21 mouse cellular contexts compared by ENCODE assay signal in genomic region chr19:34198066-34198465, GRCm38 (mm10). TPM values are rescaled to one million over a fixed set of nuclear protein-coding genes. Genes with fewer than 3 reads are reported as not detected.
DNase-seq lines count a peak whose midpoint lies in the region; ATAC-seq and TF ChIP-seq lines count a peak whose summit lies in the region.
"Had no signal": no experiment of that assay in that cellular context is flagged by ENCODE, and none has a peak within 500 bp of the region (broad histone marks: within the 10 kb centered on the region; RNA-seq: fewer than 3 reads in every experiment).

No protein-coding gene starts in this region.

- no peak for ATAC-seq in midbrain, embryonic 11.5 days (ENCODE audit: low FRiP score)
- ATAC-seq in midbrain, embryonic 16.5 days, result no peak
- no peak for ATAC-seq in erythroid progenitor cell, adult 5-6 weeks (replicated peaks; ENCODE audit: low FRiP score, poor library complexity, severe bottlenecking)
- no peak for ATAC-seq in megakaryocyte, adult 5-6 weeks (ENCODE audit: poor library complexity, severe bottlenecking)
- ATAC-seq: forebrain, embryonic 14.5 days had no signal

- no peak overlapping the region for H3K4me3 ChIP-seq in midbrain, embryonic 11.5 days (ENCODE audit: low read depth, low read length)
- no peak overlapping the region for H3K4me3 ChIP-seq in midbrain, embryonic 16.5 days (ENCODE audit: low read depth, low read length)
- no peak overlapping the region for H3K4me3 ChIP-seq in myocyte
- H3K4me3 ChIP-seq: embryonic facial prominence, embryonic 13.5 days; forebrain, embryonic 10.5 days; gastrocnemius, adult 2 months; heart, embryonic 12.5 days; hindbrain, embryonic 10.5 days had no signal

- H3K9me3 ChIP-seq in midbrain, embryonic 11.5 days (ENCODE audit: control insufficient read depth, low read length), result no peaks in the 10 kb centered on the region
- no peaks in the 10 kb centered on the region for H3K9me3 ChIP-seq in midbrain, embryonic 16.5 days (replicated peaks; ENCODE audit: control insufficient read depth, low read length, poor library complexity, severe bottlenecking)
- H3K9me3 ChIP-seq: embryonic facial prominence, embryonic 13.5 days; forebrain, embryonic 10.5 days; heart, embryonic 12.5 days; hindbrain, embryonic 10.5 days had no signal

- 95% methylated on average over 1 of the region's 1 CpGs for WGBS in midbrain, embryonic 11.5 days
- 100% methylated on average over 1 of the region's 1 CpGs for WGBS in midbrain, embryonic 16.5 days

- peaks cover 5% of the 10 kb centered on the region; the same call in 1 of the 2 replicates for H3K27me3 ChIP-seq in midbrain, embryonic 11.5 days (ENCODE audit: control insufficient read depth, insufficient read depth, low read length)
- H3K27me3 ChIP-seq in midbrain, embryonic 16.5 days (ENCODE audit: control insufficient read depth, insufficient read depth, low read depth, low read length), result no peaks in the 10 kb centered on the region
- H3K27me3 ChIP-seq in myocyte (ENCODE audit: control insufficient read depth, insufficient read depth, insufficient read length), result no peaks in the 10 kb centered on the region
- H3K27me3 ChIP-seq: embryonic facial prominence, embryonic 13.5 days; heart, embryonic 12.5 days had no signal

- no peak overlapping the region for H3K4me2 ChIP-seq in midbrain, embryonic 11.5 days
- H3K4me2 ChIP-seq in midbrain, embryonic 16.5 days (ENCODE audit: low read length), result no peak overlapping the region
- peak overlapping the region; percentile 35 for H3K4me2 ChIP-seq in myocyte (ENCODE audit: low read depth)
- H3K4me2 ChIP-seq: embryonic facial prominence, embryonic 13.5 days; heart, embryonic 12.5 days; hindbrain, embryonic 14.5 days had no signal

- TF ChIP-seq POLR2A in myocyte (IDR thresholded peaks at IDR 0.05; ENCODE audit: insufficient read length, low read depth), result no peak

- H3K27ac ChIP-seq in midbrain, embryonic 11.5 days (ENCODE audit: low read depth, low read length), result no peak overlapping the region
- H3K27ac ChIP-seq in midbrain, embryonic 16.5 days (ENCODE audit: low read length), result no peak overlapping the region
- H3K27ac ChIP-seq: embryonic facial prominence, embryonic 13.5 days; forebrain, embryonic 10.5 days; gastrocnemius, adult 2 months; hindbrain, embryonic 10.5 days; hindbrain, embryonic 14.5 days had no signal

- peaks cover 2% of the 10 kb centered on the region; the same call in 1 of the 2 replicates for H3K4me1 ChIP-seq in midbrain, embryonic 11.5 days (ENCODE audit: control insufficient read depth, insufficient read depth, low read length)
- peaks cover 6% of the 10 kb centered on the region; the same call in 1 of the 2 replicates for H3K4me1 ChIP-seq in midbrain, embryonic 16.5 days (ENCODE audit: control insufficient read depth, insufficient read depth, low read length)
- H3K4me1 ChIP-seq: heart, embryonic 12.5 days had no signal

- H3K9ac ChIP-seq in midbrain, embryonic 11.5 days (ENCODE audit: low read length), result no peak overlapping the region
- H3K9ac ChIP-seq in midbrain, embryonic 16.5 days (ENCODE audit: low read depth, low read length), result no peak overlapping the region
- H3K9ac ChIP-seq: embryonic facial prominence, embryonic 13.5 days; heart, embryonic 12.5 days; hindbrain, embryonic 14.5 days had no signal

- peak; percentile 45 for DNase-seq in midbrain, embryonic 11.5 days (ENCODE audit: low spot score, missing footprints)
- DNase-seq in R1 (ENCODE audit: low read depth, low spot score) (peak; percentile 23), liver (no peak)
- DNase-seq: adrenal gland, adult 2 months; cerebellum, adult 18-20 months; cerebellum, adult 9-11 months; cerebellum, postnatal 36 days; gastrocnemius, adult 2 months; gastrocnemius, postnatal 25 days had no signal

- H3K79me2 ChIP-seq in myocyte (ENCODE audit: control insufficient read depth, insufficient read depth), result peaks cover 96% of the 10 kb centered on the region

- no peak overlapping the region for H3ac ChIP-seq in myocyte (ENCODE audit: control insufficient read depth, insufficient read length)

- no peaks in the 10 kb centered on the region for H3K36me3 ChIP-seq in midbrain, embryonic 11.5 days (ENCODE audit: control insufficient read depth, insufficient read depth, low read length)
- no peaks in the 10 kb centered on the region for H3K36me3 ChIP-seq in midbrain, embryonic 16.5 days (ENCODE audit: control insufficient read depth, insufficient read depth, low read length)
- no peaks in the 10 kb centered on the region for H3K36me3 ChIP-seq in myocyte (ENCODE audit: control insufficient read depth, insufficient read depth)
- H3K36me3 ChIP-seq: embryonic facial prominence, embryonic 13.5 days; forebrain, embryonic 10.5 days; heart, embryonic 12.5 days; hindbrain, embryonic 10.5 days had no signal

TF ChIP-seq in myocyte, 11 proteins besides CTCF, POLR2A, EP300 and RAD21:
- no peak for TF ChIP-seq MAX (IDR thresholded peaks at IDR 0.05; ENCODE audit: low read depth)
- no peak for TF ChIP-seq REST (IDR thresholded peaks at IDR 0.05; ENCODE audit: insufficient read depth, insufficient read length)
- no peak for TF ChIP-seq MYOG (IDR thresholded peaks at IDR 0.05; ENCODE audit: control insufficient read depth in 1 of 3, insufficient read depth in 1 of 3, insufficient read length in 2 of 3, low read depth in 2 of 3)
- no peak for TF ChIP-seq MYOD1 (IDR thresholded peaks at IDR 0.05; ENCODE audit: control insufficient read depth in 1 of 3, insufficient read length in 2 of 3, low read depth in 2 of 3)
- no peak for TF ChIP-seq POLR2AphosphoS2 (IDR thresholded peaks at IDR 0.05; ENCODE audit: insufficient read length, low read depth)
- no peak for TF ChIP-seq USF1 (IDR thresholded peaks at IDR 0.05; ENCODE audit: low read depth)
- no peak for TF ChIP-seq SRF (IDR thresholded peaks at IDR 0.05; ENCODE audit: control insufficient read depth, insufficient read length, low read depth)
- TF ChIP-seq CEBPB (IDR thresholded peaks at IDR 0.05; ENCODE audit: insufficient read depth, poor library complexity, severe bottlenecking), result no peak
- no peak for TF ChIP-seq TCF12 (IDR thresholded peaks at IDR 0.05; ENCODE audit: insufficient read depth, poor library complexity, severe bottlenecking)
- TF ChIP-seq TCF3 (IDR thresholded peaks at IDR 0.05; ENCODE audit: insufficient read length, low read depth), result no peak
- no peak for TF ChIP-seq E2F4 (IDR thresholded peaks at IDR 0.05; ENCODE audit: insufficient read depth)
TF ChIP-seq in myocyte: peak in this region for 0.

RNA-seq across cellular contexts. Expression of gene Stambpl1, which starts 6.0 kb away (rescaled TPM):
- polyA plus RNA-seq in midbrain, embryonic 11.5 days (2014; fragmentation: Nextera tagmentation; extraction: Ambion mirVana), result 1.6 and 1.9 TPM in 2 replicates
- polyA plus RNA-seq in midbrain, embryonic 16.5 days (2015; fragmentation: Nextera tagmentation; extraction: Ambion mirVana), result 21.0 and 22.8 TPM in 2 replicates
- polyA plus RNA-seq in myocyte (2012; fragmentation: generic; extraction: Trizol), result 26.9 TPM
- 9.2 and 21.3 TPM in 2 replicates for total RNA-seq in erythroid progenitor cell, adult 5-6 weeks (2015; ENCODE audit: low replicate concordance)
- 2.7 and 7.8 TPM in 2 replicates for total RNA-seq in erythroid progenitor cell, adult 5-6 weeks (2017; ENCODE audit: low replicate concordance)
- total RNA-seq in megakaryocyte, adult 5-6 weeks (2015), result 29.4 and 32.4 TPM in 2 replicates
- total RNA-seq in megakaryocyte, adult 5-6 weeks (2017), result 22.0 and 24.0 TPM in 2 replicates

RNA-seq across cellular contexts. Expression of gene Ankrd22, which starts 32.2 kb away (rescaled TPM):
- polyA plus RNA-seq in midbrain, embryonic 11.5 days (2014; fragmentation: Nextera tagmentation; extraction: Ambion mirVana), result not detected in 2 replicates
- polyA plus RNA-seq in midbrain, embryonic 16.5 days (2015; fragmentation: Nextera tagmentation; extraction: Ambion mirVana), result not detected in 2 replicates
- 0.06 TPM for polyA plus RNA-seq in myocyte (2012; fragmentation: generic; extraction: Trizol)
- total RNA-seq in erythroid progenitor cell, adult 5-6 weeks (2015; ENCODE audit: low replicate concordance), result 4.6 and 10.5 TPM in 2 replicates
- 1.3 TPM in 1 of 2 replicates, not detected in the other for total RNA-seq in erythroid progenitor cell, adult 5-6 weeks (2017; ENCODE audit: low replicate concordance)
- 23.3 and 30.5 TPM in 2 replicates for total RNA-seq in megakaryocyte, adult 5-6 weeks (2015)
- 14.3 and 24.6 TPM in 2 replicates for total RNA-seq in megakaryocyte, adult 5-6 weeks (2017)
- total RNA-seq: adrenal gland, adult 2 months; gastrocnemius, adult 2 months; gastrocnemius, postnatal 25 days; heart, adult 8-10 months; heart, postnatal 25 days had no signal
- polyA plus RNA-seq: adrenal gland, adult 2 months; forebrain, embryonic 14.5 days; heart, embryonic 12.5 days; hindbrain, embryonic 10.5 days; hindbrain, embryonic 14.5 days had no signal

RNA-seq across cellular contexts. Expression of gene Acta2, which starts 57.3 kb away (rescaled TPM):
- 31.5 and 34.9 TPM in 2 replicates for polyA plus RNA-seq in midbrain, embryonic 11.5 days (2014; fragmentation: Nextera tagmentation; extraction: Ambion mirVana)
- polyA plus RNA-seq in midbrain, embryonic 16.5 days (2015; fragmentation: Nextera tagmentation; extraction: Ambion mirVana), result 11.9 and 12.5 TPM in 2 replicates
- 2,495 TPM for polyA plus RNA-seq in myocyte (2012; fragmentation: generic; extraction: Trizol)
- total RNA-seq in erythroid progenitor cell, adult 5-6 weeks (2015; ENCODE audit: low replicate concordance), result 1.4 TPM in 1 of 2 replicates, not detected in the other
- 0.77 TPM in 1 of 2 replicates, not detected in the other for total RNA-seq in erythroid progenitor cell, adult 5-6 weeks (2017; ENCODE audit: low replicate concordance)
- total RNA-seq in megakaryocyte, adult 5-6 weeks (2015), result 5.4 and 6.4 TPM in 2 replicates
- total RNA-seq in megakaryocyte, adult 5-6 weeks (2017), result 3.7 and 4.7 TPM in 2 replicates

Comparison
In these comparisons a context has a peak if more than half of its experiments do, and no peak if none do; other contexts are left out.
1. RNA of gene Acta2, which starts 57.3 kb away (polyA plus RNA-seq): 2,495 TPM in myocyte (single experiment); 31.5 to 34.9 TPM in midbrain, embryonic 11.5 days and 11.9 to 12.5 TPM in midbrain, embryonic 16.5 days; every median in the first group is over 10 times any median in the second.